Mouse (Mus musculus) embryonic fibroblast, embryonic 13.5 days (primary cell): Measurements from ENCODE around the gene Casp8.
A peak's percentile ranks its signal among the peaks of the same experiment; 100 is the strongest.

Experiments used
- CTCF ChIP-seq: IDR thresholded peaks from 2 replicates; pipeline ENCODE4 v1.5.1; 2011; ENCODE audit warnings: mild to moderate bottlenecking, control low read depth, low read length, moderate library complexity, borderline replicate concordance; ENCODE audit not compliant: insufficient read depth
- POLR2A ChIP-seq: IDR thresholded peaks from 2 replicates; pipeline ENCODE4 v1.6.1; 2011; ENCODE audit warnings: low read depth, mild to moderate bottlenecking, control low read depth, low read length, moderate library complexity

DNA sequence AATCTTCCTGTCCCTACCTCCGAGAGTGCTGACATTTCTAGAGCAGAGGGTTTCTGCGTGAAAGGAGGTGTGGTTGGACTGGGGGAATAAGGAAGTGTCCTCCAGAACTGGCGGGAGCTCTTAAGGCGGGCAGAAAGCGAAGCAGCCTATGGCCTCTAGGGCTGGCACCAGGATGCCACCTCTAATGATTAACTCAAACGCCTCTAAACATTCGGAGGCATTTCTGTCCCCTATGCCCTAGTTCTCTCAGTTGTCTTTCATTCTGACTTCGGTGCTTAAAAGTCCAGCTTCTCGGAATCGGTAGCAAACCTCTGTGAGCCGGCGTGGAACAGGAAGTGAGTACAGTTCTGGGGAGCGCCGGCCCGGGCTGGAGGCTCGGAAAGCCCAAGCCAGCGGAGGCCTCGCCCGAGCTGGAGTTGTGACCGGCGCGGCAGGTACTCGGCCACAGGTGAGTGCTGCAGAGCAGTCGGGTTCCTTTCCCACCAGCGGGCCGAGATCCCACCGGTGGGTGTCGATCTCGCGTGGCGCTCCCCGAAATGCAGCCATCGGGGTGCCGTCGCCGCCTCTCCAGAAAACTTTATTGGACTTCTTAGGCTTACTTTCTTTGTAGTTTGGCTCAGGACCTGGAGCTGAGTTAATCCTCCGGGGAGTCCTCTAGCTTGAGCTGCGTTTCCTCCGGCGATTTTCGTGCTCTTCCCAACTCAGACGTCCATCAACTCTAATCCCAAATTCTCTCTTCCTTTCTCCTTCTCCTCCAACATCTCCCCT lies at the start of gene Casp8:
- TF ChIP-seq CTCF = no peak
- peak; percentile 49 for TF ChIP-seq POLR2A
